Mouse (Mus musculus) embryonic facial prominence, embryonic 14.5 days (tissue): Measurements from ENCODE around the gene Lck. TPM values are rescaled to one million over a fixed set of nuclear protein-coding genes. Genes with fewer than 3 reads are reported as not detected.

Source experiments
- ATAC-seq: fragments of 200-750 bp; cut with Nextera tagmentation; 2 replicates; pipeline ENCODE4 v1.8.0; 2017; ENCODE audit warnings: low read depth, moderate number of reproducible peaks, moderate TSS enrichment
- DNase-seq: peaks from one replicate; pipeline ENCODE4 v3.0.0-alpha.2; 2015; ENCODE audit warnings: low spot score
- H3K27ac ChIP-seq: fragments of 300-500 bp; sonication (generic); replicated peaks from 2 replicates; pipeline ENCODE4 v1.5.1; 2014; ENCODE audit warnings: low read depth, mild to moderate bottlenecking, low read length, moderate library complexity
- H3K27me3 ChIP-seq: fragments of 300-500 bp; sonication (generic); replicated peaks from 2 replicates; pipeline ENCODE4 v1.6.1; 2014; ENCODE audit warnings: low read length; ENCODE audit not compliant: control insufficient read depth, insufficient read depth
- H3K36me3 ChIP-seq: fragments of 300-500 bp; sonication (generic); 2 replicates; pipeline ENCODE4 v1.6.1; 2014; ENCODE audit warnings: low read length, mixed read lengths; ENCODE audit not compliant: control insufficient read depth, insufficient read depth
- H3K4me1 ChIP-seq: fragments of 300-500 bp; sonication (generic); 2 replicates; pipeline ENCODE4 v1.6.1; 2014; ENCODE audit warnings: antibody characterized with exemption, low read length; ENCODE audit not compliant: control insufficient read depth, insufficient read depth
- H3K4me2 ChIP-seq: fragments of 300-500 bp; sonication (generic); 2 replicates; pipeline ENCODE4 v1.6.1; 2014; ENCODE audit warnings: low read depth, mild to moderate bottlenecking, low read length, moderate library complexity, mixed read lengths
- H3K4me3 ChIP-seq: fragments of 300-500 bp; sonication (generic); 2 replicates; pipeline ENCODE4 v1.5.1; 2014; ENCODE audit warnings: low read depth, mild to moderate bottlenecking, low read length
- H3K9ac ChIP-seq: fragments of 300-500 bp; sonication (generic); 2 replicates; pipeline ENCODE4 v1.6.1; 2014; ENCODE audit warnings: low read depth, mild to moderate bottlenecking, low read length, moderate library complexity, mixed read lengths
- H3K9me3 ChIP-seq: fragments of 300-500 bp; sonication (generic); 2 replicates; pipeline ENCODE4 v1.6.1; 2016; ENCODE audit warnings: low read length; ENCODE audit not compliant: control insufficient read depth
- WGBS: fragments of 180-500 bp; shearing (Covaris S2); extraction: QIAGEN DNeasy Blood & Tissue Kit; methylation state at CpG from one replicate; pipeline ENCODE4 v1.1.7; 2014; 5-methylcytosine and 5-hydroxymethylcytosine counted together
- polyA plus RNA-seq: library from polyadenylated mRNA; unstranded; fragments of >200 nt; fragmentation: Nextera tagmentation; extraction: Ambion mirVana; gene quantifications from 2 replicates; pipeline ENCODE4 v1.2.1, GENCODE M21; 2014

The Lck gene
- polyA plus RNA-seq, 1 experiment from 2014 or later = 4.7 TPM

- Histone ChIP-seq H3K4me2 (no peak overlapping the region), H3K27ac (no peak overlapping the region), H3K27me3 (no peaks in the 10 kb centered on the region), H3K9me3 (no peaks in the 10 kb centered on the region), H3K9ac (no peak overlapping the region), H3K4me3 (no peak overlapping the region), H3K36me3 (peaks cover 23% of the 10 kb centered on the region), H3K4me1 (peaks cover 5% of the 10 kb centered on the region; the same call in 1 of the 2 replicates)
- 90% methylated on average over 7 of the region's 7 CpGs for WGBS
- DNase-seq = no peak
- no peak for ATAC-seq
Observed at GRCm38 (mm10) chr4:129617121-129617641, 43.7 kb upstream of the Lck start.

GRCm38 (mm10) chr4:129616631-129617030 lies 43.2 kb upstream of the Lck start:
- Histone ChIP-seq H3K4me3 (no peak overlapping the region), H3K27me3 (no peaks in the 10 kb centered on the region), H3K9me3 (no peaks in the 10 kb centered on the region), H3K4me1 (peaks cover 5% of the 10 kb centered on the region; the same call in 1 of the 2 replicates), H3K36me3 (peaks cover 23% of the 10 kb centered on the region), H3K27ac (no peak overlapping the region), H3K9ac (no peak overlapping the region), H3K4me2 (no peak overlapping the region)
- WGBS = 87% methylated on average over 3 of the region's 3 CpGs
- DNase-seq (no peak), ATAC-seq (no peak)

- H3K9me3 ChIP-seq = no peaks in the 10 kb centered on the region
- H3K4me2 ChIP-seq = no peak overlapping the region
- no peak overlapping the region for H3K4me3 ChIP-seq
- peaks cover 5% of the 10 kb centered on the region; the same call in 1 of the 2 replicates for H3K4me1 ChIP-seq
- ATAC-seq (no peak), DNase-seq (no peak)
- H3K27ac ChIP-seq = no peak overlapping the region
- no peak overlapping the region for H3K9ac ChIP-seq
- H3K36me3 ChIP-seq = peaks cover 23% of the 10 kb centered on the region
- no peaks in the 10 kb centered on the region for H3K27me3 ChIP-seq
- WGBS = 90% methylated on average over 9 of the region's 9 CpGs
Observed at GRCm38 (mm10) chr4:129615801-129616290, 42.4 kb upstream of the Lck start.

- WGBS = 83% methylated on average over 6 of the region's 6 CpGs
Observed at GRCm38 (mm10) chr4:129614093-129614492, 40.7 kb upstream of the Lck start, which contains the start of gene Dcdc2b. TSS of gene Dcdc2b (minus strand) at chr4:129614257.

GRCm38 (mm10) chr4:129610472-129610871 lies 37.0 kb upstream of the Lck start:
- Histone ChIP-seq H3K9ac (no peak overlapping the region), H3K27ac (no peak overlapping the region), H3K9me3 (no peaks in the 10 kb centered on the region), H3K4me3 (no peak overlapping the region), H3K4me1 (no peaks in the 10 kb centered on the region), H3K36me3 (peaks cover 29% of the 10 kb centered on the region), H3K27me3 (no peaks in the 10 kb centered on the region), H3K4me2 (no peak overlapping the region)
- ATAC-seq = peak; percentile 16; the same call in 1 of the 2 replicates
- 70% methylated on average over 4 of the region's 4 CpGs for WGBS
- no peak for DNase-seq

More at GRCm38 (mm10) chr4:129614093-129614492, 40.7 kb upstream of the Lck start, which contains the start of gene Dcdc2b:
- Histone ChIP-seq H3K9me3 (no peaks in the 10 kb centered on the region), H3K4me3 (no peak within 1 kb of the TSS), H3K36me3 (peaks cover 23% of the 10 kb centered on the region), H3K27ac (no peak within 1 kb of the TSS), H3K4me2 (no peak within 1 kb of the TSS), H3K27me3 (no peaks in the 10 kb centered on the region), H3K9ac (no peak within 1 kb of the TSS), H3K4me1 (peaks cover 5% of the 10 kb centered on the region; the same call in 1 of the 2 replicates)
- DNase-seq = no peak
- no peak for ATAC-seq

GRCm38 (mm10) chr4:129610026-129610425 lies 36.6 kb upstream of the Lck start:
- no peaks in the 10 kb centered on the region for H3K9me3 ChIP-seq
- no peaks in the 10 kb centered on the region for H3K4me1 ChIP-seq
- H3K4me2 ChIP-seq = no peak overlapping the region
- H3K36me3 ChIP-seq = peaks cover 33% of the 10 kb centered on the region
- no peak overlapping the region for H3K27ac ChIP-seq
- H3K27me3 ChIP-seq = no peaks in the 10 kb centered on the region
- no peak overlapping the region for H3K9ac ChIP-seq
- no peak overlapping the region for H3K4me3 ChIP-seq
- ATAC-seq = no peak
- DNase-seq = no peak
- 94% methylated on average over 4 of the region's 4 CpGs for WGBS

- H3K9ac ChIP-seq = no peak overlapping the region
- 77% methylated on average over 12 of the region's 12 CpGs for WGBS
Observed at GRCm38 (mm10) chr4:129609139-129609631, 35.7 kb upstream of the Lck start.

GRCm38 (mm10) chr4:129608426-129609025 lies 35.1 kb upstream of the Lck start:
- Histone ChIP-seq H3K4me3 (no peak overlapping the region), H3K9me3 (no peaks in the 10 kb centered on the region), H3K4me1 (no peaks in the 10 kb centered on the region), H3K4me2 (no peak overlapping the region), H3K27ac (no peak overlapping the region; the same call in 1 of the 2 replicates), H3K36me3 (peaks cover 44% of the 10 kb centered on the region), H3K9ac (peak overlapping the region; percentile 37; the same call in 1 of the 2 replicates), H3K27me3 (no peaks in the 10 kb centered on the region)
- DNase-seq (peak; percentile 90), ATAC-seq (peak; percentile 90)
- 31% methylated on average over 7 of the region's 7 CpGs for WGBS

More at GRCm38 (mm10) chr4:129609139-129609631, 35.7 kb upstream of the Lck start:
- Histone ChIP-seq H3K27ac (no peak overlapping the region), H3K9me3 (no peaks in the 10 kb centered on the region), H3K36me3 (peaks cover 40% of the 10 kb centered on the region), H3K27me3 (no peaks in the 10 kb centered on the region), H3K4me2 (no peak overlapping the region), H3K4me3 (no peak overlapping the region), H3K4me1 (no peaks in the 10 kb centered on the region)
- ATAC-seq (no peak; the same call in 1 of the 2 replicates), DNase-seq (no peak)
